Mouse (Mus musculus) mouse trophoblast stem cell (cell line): ENCODE results near the gene Cryba4.

ENCODE experiments used
- in situ Hi-C, 2 experiments: fragments of 300-500 bp; cut with MseI, MboI; formaldehyde crosslinking; loops; 2 replicates in 1 of 2; 3 replicates in 1 of 2; pipeline ENCODE4 v1.15.1; 2025

Cryba4 gene

GRCm38 (mm10) chr5:112208321-112208720 is 44.0 kb downstream of the Cryba4 start:
- in situ Hi-C loops = no loop called here

- in situ Hi-C loops = no loop called here
Observed at GRCm38 (mm10) chr5:112206543-112207255, 45.6 kb downstream of the Cryba4 start.

GRCm38 (mm10) chr5:112199656-112200055 is 52.7 kb downstream of the Cryba4 start:
- in situ Hi-C loops = no loop called here
